Mouse (Mus musculus) gastrocnemius, adult 18-20 months (tissue): ENCODE measurements around the gene Oprl1. TPM values are rescaled to one million over a fixed set of nuclear protein-coding genes. Genes with fewer than 3 reads are reported as not detected.

Source experiments
- DNase-seq: peaks from one replicate; pipeline ENCODE4 v3.0.0; 2021; ENCODE audit warnings: low spot score
- long read RNA-seq, 2 experiments: library from polyadenylated mRNA; stranded (forward); transcript quantifications; one replicate each; pipeline ENCODE4 v2.0.0; 2021
- total RNA-seq, 2 experiments: library from RNA; stranded (reverse); gene quantifications; 2 replicates each; pipeline ENCODE4 v1.2.3; 2021

Oprl1 gene
- total RNA-seq, result not detected
- long read RNA-seq, experiment 1, result 0 reads
- long read RNA-seq, experiment 2, result 0 reads

DNA sequence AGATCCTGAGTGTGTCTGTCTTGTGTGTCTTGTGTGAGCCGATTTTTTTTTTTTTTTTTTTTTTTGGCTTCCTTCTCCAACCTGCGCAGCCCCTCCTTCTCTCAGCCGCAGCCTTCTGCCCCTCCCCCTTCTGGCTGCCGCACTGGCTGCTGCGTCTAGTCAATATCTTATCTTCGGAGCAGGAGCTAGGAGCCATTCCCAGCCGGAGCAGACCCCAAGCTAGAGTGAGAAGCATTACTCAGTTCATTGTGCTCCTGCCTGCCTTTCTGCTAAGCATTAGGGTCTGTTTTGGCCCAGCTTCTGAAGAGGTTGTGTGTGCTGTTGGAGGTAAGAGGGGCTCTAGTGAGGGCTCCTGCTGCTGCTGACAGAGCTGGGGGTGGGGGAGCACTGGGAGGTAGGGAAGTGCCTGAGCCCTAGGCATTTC, at the start of gene Oprl1:
Gene Oprl1 (plus strand): TSS at position 114 of the 424 bp plus-strand sequence.
- DNase-seq, result no peak

DNA sequence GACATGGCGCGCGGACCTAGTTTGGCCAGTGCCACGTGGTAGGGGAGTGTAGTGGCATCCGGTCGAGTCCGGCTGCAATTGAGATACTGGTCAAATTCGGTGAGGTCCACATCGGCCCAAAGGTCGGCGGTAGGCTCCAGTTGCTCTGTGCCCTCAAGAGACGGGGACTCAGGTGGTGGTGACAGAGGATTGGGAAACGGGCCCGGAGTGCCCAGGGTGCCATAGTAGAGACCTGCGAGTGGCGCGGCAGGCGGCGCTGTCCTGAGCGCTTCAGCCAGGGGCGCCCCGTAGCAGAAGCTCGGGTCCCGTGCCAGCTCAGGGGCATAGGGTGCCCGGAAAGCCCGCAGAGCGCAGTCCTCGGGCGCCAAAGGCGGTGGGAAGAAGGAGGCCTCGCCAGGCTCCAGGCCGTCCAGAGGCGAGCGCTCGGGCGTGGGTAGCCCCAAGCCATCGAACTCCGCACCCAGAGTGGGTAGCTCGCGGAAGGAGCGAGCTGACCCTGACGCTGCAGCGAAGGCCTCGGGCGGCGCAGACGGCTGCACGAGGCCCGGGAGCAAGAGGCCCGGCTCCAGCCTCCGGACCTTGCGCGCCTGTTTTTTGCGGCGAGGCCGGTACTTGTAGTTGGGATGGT, 44.4 kb upstream of the Oprl1 start:
- no peak for DNase-seq

DNA sequence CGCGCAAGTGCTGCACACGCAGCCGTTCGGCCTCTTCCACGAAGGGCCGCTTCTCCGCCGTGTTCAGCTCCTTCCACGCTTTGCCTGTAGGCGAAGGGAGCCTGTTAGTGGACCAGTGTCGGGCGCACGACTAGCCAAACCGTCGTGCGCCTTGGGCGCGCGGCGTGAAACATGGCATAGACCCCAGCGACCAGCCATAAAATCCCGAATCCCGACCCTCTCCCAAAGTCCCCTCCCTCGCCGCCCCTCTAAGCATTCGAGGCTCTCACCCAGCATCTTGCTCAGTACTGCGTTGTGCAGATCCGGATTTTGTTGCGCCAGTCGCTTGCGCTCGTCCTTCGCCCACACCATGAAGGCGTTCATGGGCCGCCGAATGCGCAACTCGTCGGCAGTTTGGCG, 43.9 kb upstream of the Oprl1 start:
- DNase-seq, result no peak

DNA sequence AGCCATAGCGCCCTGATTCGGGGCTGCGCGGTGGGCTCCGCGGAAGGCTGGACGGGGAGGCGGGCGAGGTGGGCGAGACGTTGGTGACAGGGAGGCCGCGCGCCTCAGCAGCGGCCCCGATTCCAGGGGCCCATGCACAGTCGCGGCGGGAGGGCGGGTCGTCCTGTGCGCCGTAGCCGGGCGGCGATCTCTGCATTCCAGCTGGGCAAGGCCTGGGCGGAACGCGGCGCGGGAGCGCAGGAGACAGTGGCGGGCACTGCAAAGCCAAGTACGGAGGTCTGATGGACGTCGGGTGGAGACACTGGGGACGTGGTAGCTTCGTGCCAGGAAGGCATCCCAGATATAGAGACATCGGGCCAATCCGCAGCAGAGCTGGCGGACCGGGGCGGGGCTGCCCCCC, 43.5 kb upstream of the Oprl1 start, which contains the start of gene Sox18:
Gene Sox18 (minus strand): TSS at position 315 of the 400 bp plus-strand sequence.
- peak; percentile 40 for DNase-seq

DNA sequence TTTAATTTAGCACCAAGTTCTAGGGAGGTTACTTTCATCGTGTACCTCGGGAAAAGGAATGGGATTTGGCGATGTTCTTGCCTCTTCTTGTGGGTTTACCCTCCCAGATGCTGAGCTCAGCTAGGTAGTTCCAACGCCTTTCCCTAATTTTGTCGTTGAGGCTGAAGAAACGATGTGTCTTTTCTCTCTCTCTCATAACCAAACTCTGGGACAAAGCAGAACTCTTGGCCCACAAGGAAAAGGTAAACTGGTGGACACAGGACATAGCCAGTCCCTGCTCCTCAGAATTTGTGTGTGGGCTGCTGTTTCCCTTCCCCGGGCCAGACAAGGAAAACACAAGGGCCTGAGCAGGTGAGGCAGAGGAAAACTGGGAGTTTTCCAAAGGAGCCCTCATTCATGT, 42.8 kb upstream of the Oprl1 start:
- no peak for DNase-seq

DNA sequence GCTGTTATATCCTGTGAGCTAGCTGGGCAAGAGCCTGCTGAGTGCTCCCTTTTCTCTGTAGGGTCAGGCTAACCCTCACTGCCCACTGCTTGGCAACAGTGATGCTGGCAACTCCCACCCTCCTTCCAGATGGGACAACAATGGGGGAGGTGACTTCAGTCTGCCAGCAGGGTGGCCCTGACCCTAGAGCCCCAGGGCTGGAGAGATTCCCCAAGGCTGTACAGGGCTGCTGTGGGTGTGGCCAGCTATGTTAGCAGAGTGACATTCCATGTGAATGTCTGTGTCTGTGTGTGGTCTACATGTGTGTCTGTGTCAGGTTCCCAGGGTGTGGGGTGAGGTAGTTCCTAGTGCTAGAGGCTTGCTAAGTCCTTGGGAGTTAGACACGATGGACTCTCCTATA, 41.3 kb upstream of the Oprl1 start:
- DNase-seq, result no peak

DNA sequence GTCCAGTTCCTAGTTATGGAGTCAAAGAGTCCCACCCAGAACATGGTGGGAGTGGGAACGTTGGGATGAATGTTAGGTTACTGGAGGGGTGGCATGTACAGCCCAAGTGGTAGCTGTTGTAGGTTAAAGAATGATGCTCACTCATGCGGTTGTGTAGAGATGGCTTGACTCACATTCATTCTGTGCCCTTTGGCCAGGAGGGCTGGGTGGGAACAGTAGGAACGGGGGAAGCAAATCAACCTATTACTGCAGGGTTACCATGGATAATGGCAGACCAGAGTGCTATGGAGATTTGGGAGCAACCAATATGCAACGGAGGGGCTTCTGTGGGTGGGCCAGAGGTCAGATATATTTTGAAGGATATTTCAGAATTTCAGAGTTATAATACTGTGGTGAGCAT, 39.9 kb upstream of the Oprl1 start:
- no peak for DNase-seq

DNA sequence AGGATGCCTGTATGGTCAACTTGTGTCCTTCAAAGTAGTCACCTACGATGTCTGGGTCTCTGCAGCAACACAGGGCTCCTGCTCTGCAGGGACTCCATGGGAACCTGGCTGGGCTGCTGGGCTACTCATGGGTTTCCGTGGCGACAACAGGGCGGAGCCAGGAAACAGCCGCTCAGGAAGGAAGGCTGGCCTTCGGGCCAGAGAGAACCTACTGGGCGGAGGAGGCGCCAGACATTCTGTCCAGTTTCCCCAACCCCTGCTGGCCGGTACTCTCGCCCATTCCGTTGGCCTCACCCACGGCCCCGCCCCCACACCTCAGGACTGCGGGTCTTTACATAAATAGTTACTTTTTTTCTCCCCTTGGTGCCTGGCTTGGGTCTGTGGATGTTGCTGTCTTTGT, 39.4 kb upstream of the Oprl1 start:
- DNase-seq, result peak; percentile 40

DNA sequence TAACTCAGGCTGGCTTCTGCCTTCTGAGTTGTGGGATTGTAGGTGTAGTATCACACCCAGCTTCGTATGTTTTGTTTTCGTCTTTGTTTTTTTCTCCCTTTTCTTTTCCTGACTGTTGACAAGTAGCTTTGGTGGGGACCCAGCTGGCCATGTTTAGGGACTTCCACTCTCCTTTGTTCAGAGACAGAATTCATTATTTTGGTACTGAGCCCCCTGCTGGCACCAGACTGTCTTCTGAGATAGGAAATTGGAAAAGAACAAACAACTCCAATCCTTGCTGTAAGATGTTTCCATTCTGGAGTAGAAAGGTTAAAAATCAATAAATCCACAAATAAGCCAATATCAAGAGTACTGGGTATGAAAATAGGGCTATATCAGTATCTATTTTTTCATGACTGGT, 38.4 kb upstream of the Oprl1 start:
- DNase-seq, result no peak

DNA sequence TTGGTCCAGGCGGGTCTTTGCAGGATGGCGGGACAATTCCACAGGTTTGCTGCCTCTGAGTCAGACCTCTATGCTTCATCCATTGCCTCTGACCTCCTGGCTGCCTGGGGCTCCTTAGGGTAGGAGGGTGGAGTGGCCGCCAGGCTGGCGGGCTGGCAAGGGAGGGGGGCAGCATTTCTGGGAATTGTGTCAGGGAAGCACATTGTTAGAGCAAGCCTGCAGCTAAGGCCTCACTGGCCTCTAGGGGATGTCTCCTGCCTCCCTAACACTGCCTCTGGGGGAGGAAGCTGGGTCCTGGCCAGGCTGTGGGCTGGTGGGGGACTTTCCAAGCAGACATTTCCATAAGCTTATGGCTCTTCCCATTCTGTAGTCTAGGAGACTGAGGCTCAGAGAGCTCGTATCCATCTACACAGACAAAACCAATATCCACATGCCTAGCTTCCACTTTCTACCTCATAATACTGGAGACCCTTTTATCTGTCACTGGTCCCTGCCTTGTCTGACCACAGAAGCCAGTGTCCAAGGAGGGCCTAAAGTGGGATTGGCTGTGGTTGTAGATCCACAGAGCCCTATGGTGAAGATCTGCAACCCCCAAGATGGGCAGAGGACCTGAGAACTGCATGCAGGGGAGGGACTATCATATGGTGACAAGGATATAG, 37.6 kb upstream of the Oprl1 start:
- DNase-seq, result peak; percentile 34

DNA sequence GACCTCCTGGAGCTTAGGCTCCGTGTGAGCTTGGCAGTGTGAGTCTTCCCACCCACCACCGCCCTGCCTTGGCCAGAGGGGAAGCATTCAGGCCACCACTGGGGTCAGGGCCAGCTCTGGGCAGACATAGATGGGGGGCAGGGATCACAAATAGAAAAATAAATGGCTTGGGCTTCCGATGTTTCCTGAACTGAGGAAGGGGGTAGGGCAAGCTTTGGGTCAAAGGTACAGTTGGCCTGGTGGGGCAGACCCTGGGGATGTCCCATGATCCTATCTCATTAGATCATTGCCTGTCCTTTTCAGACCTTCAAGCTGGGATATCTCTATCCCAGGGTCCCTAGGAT, 37.1 kb upstream of the Oprl1 start:
- DNase-seq, result no peak

DNA sequence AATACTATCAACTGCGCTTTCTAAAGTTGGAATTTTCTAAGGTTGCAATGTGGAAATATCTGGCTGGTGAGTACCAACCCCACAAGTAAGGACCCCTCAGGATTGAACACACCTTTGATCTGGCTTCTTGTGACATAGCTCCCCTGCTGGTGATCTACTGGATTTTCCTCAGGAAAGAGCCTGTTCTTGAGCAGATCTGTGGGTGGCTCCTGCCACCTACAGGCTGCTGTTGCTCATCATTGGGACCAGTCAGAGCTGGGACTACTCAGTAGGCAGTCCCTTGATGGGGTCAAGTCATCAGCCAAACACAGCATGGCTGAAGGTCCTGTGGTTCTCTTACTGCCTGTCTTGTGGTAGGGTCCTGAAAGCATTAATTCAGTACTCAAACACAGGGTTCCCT, 36.0 kb upstream of the Oprl1 start:
- peak; percentile 72 for DNase-seq

DNA sequence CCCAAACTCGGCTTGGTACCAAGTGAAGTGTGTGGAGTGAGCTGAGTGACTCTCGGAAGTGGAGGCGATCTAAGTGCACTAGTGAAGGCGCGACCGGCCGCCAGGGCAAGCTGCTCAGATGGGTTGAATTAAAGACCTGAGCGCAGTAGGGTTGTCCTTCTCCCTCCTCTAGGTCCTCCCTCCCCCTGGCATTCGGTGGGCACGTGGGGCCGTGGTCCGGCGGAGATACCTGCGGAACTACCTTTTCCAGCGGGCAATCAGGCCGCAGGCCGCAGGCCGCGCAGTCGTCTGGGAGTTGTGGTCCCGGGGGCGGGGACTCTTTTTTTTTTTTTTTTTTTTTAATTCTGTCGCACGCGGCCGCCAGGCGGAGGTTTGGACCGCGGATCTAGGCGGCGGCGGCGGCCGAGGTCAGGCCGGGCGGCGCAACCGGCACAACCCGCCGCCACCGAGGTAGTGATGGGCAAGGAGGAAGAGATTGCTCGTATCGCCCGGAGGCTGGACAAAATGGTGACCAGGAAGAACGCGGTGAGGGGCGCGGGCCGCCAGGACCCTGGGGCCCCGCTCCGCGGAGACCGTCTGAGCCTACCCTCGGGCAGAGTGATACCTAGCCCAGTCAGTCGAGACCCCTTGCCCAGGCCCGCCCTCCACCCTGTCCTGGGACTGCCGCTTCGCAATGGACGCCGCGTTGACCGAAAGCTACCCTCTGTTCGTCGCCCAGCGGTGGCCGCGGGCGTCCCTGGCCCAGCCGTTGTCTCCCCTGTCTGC, 34.7 kb upstream of the Oprl1 start, which contains the start of gene Tcea2:
Gene Tcea2 (plus strand): TSS at position 360 of the 765 bp plus-strand sequence.
- peak; percentile 65 for DNase-seq

DNA sequence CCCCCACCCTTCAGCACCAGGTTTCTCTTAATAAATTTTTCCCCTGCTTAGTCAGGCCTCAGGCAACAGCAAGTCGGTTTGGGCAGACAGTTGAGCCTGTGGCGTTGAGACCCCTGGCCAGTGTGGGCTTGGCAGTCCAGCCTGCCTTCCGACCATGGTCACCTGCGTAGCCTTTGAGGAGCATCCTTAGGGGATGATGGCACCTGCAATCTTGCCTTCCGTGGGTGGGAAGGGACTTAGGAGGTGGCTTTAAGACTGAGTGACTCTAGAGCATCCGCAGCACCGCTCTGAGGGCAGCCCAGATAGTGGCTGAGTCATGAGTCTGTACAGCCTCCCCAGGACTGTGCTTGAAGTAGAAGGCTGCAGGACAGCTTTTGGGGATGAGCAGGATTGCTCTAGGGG, 34.1 kb upstream of the Oprl1 start:
- no peak for DNase-seq

DNA sequence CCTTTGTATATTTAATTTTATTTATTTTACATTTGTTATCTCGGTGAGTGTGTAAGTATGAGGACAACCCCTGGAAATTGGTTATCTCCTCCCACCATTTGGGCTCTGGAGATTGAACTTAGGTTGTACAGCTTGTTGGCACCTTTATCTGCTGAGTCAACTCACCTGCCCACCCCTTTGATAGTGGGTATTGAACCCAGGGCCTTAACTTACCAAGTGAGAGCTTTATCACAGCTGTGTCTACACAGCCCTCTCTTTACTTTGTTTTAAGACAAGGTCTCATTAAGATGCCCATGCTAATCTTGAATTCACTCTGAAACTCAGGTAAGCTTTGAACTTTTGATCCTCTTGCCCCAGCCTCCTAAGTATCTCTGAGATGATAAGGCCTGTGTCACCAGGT, 32.8 kb upstream of the Oprl1 start:
- no peak for DNase-seq

DNA sequence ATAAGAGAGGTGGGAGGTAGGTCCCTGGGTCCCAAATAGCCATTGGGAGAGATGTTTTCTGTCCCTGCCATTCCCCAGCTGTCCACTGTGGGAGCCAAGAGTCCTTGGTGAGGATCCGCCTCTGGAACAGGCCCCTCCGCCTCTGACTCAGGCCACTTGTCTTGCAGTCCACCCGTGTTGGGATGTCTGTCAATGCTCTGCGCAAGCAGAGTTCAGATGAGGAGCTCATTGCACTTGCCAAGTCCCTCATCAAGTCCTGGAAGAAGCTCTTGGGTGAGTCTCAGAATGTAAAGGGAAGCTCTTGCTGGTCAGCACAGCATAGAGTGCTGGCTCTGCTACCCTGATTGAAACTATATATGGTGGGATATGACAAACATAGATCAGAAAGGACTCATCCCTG, 31.4 kb upstream of the Oprl1 start:
- no peak for DNase-seq

DNA sequence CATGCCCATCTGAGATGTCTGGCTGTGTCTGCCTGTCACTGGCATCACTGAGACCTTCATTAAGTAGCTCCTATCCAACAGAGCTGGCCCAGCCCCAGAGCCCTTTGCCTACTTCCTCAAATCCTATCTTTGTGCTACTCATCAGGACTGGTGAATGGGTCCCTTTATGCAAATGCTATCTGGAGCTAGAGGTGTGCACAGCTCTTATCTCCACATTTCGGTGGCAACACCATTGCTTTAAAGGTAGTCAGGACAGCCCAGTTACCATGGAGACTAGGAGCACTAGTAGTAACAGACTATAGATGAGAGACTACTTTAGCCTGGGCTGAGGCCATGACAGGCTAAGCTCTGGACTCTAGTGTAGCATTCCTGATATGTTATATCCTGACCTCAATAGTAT, 30.1 kb upstream of the Oprl1 start:
- DNase-seq, result no peak

DNA sequence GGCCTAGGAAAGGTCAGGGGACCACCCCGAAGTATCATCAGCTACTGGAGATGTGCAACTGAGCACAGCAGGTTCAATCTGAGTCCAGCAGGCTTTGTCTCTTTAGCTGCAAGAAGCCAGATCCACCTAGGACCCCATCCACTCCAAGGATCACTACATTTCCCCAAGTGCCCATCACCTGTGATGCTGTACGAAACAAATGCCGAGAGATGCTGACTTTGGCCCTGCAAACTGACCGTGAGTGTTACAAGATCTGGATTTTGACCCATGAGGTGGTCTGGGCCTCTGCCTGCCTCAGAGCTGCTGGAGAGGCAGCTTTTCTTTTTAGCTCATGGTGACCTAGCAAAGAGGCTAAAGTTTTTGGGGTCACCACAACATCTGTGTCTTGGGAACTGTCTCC, 29.1 kb upstream of the Oprl1 start:
- DNase-seq, result no peak

DNA sequence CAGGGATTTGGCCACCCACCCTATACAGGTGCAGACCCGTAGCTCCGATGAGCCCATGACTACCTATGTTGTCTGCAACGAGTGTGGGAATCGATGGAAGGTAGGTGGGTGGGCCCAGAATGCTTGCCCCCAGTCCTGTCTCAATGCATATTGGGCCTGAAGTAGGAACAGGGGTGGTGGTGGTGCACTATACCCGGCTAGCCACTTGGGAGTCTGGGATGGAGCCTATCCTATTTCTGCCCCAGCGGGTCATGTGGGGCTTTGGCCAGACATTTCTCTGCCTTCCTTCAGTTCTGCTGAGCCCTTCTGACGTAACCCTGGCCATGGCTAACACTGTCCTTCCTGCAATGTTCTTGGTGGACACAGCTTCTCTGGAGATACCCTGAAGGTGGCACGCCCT, 27.2 kb upstream of the Oprl1 start:
- DNase-seq, result no peak

DNA sequence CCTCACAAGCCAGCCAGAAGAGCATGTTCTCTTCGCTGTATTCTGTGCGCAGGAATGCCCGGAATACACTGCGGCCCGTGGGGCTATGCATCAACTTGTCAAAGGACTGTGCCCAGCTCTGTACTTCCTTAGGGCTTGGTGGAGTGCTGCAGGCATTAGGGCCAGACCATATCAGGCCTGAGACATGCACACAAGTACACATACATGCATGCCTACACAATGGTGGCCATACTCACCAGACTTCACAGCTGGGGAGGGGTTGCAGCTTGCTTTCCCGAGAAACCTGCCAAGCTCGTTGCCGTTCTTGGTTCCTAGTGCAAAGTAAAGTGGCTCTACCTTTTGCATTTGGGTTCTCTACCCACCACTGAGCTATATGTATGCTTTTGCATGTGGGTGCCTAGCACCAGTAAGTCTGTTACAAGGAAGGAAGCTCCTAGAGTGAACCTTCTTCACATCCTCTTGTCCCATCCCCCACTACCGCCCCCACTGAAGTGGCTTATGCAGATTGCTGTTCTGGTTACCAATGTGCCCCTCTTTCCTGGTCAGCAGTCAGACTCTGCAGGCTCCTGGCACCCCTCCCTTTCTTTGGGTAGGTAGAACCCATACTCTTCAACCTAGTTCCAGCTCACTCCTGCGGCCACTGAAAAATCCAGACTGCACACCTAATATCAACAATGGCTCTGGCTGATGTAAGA, 25.2 kb upstream of the Oprl1 start:
- no peak for DNase-seq

DNA sequence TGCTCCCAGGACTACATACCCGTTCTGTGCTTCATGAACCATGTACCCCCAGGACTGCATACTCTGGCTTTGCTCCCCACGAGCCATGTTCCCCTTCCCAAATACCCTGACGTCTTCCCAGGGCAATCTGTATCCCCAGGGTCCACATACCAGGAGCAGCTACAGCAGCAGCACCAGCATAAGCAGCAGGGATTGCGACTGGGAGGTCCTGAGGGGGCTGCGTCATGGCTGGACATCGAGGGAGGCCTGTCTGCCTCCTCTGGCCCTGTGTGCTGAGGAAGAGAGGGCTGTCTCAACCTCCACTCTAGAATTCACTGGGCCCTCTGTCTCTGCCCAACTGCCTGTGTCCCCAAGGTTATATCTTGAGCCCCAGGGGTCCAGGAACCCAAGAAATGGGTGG, 23.7 kb upstream of the Oprl1 start:
- DNase-seq, result no peak

DNA sequence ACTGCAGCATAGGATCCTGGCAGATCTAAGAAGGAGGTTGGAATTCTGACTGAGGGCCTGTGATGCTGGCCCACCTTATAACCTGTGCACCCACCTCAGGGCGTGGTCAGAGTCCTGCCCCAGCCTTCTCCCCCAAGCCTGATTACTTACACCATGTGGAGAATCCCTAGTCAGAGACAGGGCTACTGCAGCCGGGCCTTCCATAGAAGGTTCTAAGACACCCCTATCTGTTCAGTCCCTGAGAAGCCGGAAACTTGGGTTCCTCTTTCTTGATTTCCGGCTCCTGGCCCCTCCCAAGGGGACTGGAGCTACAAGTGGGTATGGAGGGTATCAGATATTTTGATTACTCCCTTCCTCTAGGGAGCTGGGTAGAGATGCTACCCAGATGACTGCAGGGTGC, 23.2 kb upstream of the Oprl1 start:
- no peak for DNase-seq
